Mouse (Mus musculus) spleen, adult 12 weeks (tissue): ENCODE data around the gene Actr2.
"Not testable (repeated sequence)": the region's sequence is repeated elsewhere in the genome, so short reads cannot be mapped to it uniquely, and the experiment has no call there.

ENCODE experiments used
- DNase-seq: peaks from one replicate; pipeline ENCODE4 v3.0.0; 2022; ENCODE audit warnings: low spot score

The Actr2 gene

DNA sequence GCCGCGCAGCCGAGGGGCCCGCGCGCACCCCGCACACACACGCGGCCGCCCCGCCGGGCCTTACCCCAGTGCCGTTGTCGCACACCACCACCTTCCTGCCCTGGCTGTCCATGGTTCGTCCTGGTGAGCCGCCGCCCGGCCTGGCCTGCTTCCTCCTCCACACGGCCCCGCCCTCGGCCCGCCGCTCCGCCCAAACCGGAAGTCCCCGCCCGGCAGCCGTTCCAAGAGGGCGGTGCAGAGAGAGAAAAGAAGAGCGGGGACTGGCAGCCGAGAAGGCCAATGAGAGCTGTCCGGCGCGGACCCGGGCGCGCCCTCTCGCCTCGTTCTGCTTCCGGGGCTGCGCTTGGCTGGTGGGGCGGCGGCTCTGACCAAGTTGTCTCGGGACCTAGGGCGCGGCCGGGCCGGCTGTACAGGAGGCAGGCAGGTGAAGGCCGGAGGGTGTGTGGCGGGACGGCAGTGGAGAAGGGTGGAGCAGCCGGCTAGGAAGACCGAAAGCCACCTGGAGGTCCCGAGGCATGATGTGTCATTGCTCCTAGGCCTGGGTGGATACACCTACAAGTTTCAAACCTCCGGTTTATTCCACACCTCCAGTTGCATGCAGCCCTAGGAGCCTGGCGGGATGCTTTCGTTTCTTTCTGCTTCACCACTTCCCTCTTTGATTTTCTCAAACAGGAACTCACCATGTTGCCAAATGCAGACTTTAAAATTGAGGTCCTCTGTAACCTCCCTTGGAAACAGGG lies at the start of gene Actr2:
Actr2 (minus strand) TSS at position 173 of the 740 bp plus-strand sequence.
- DNase-seq: peak; percentile 99

DNA sequence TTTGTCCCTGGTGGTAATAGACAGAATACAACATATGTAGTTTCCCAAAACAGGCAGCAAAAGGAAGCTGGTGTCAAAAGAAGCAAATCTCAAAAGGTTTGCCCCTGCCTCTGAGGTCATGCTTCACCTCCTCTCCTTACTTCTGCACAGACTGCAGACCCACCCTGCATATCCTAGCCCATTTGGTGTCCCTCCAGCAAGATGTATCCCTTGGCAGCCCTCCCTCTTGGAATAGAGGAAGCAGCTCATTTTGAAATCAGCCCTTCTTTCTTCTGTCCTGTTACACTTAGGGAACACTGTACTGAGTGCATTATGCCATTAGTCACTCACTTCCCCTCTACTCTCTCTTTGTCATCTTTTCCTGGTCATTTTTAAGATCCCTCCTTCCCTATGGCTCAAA lies 46.2 kb upstream of the Actr2 start:
- no peak for DNase-seq

DNA sequence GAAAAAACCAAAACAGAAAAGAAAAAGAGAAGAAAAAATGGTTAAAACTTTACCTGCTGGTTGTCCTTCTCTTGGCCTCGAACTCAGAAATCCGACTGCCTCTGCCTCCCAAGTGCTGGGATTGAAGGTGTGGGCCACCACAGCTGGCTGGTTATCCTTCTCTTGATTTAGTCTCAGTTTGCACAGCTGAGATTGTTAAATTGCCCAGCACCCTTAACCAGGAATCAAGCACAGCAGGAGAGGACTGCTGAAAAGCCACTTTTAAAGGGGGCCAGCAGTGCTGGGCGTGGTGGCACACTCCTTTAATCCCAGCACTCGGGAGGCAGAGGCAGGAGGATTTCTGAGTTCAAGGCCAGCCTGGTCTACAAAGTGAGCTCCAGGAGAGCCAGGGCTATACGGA lies 40.8 kb upstream of the Actr2 start:
- DNase-seq: not testable (repeated sequence)

DNA sequence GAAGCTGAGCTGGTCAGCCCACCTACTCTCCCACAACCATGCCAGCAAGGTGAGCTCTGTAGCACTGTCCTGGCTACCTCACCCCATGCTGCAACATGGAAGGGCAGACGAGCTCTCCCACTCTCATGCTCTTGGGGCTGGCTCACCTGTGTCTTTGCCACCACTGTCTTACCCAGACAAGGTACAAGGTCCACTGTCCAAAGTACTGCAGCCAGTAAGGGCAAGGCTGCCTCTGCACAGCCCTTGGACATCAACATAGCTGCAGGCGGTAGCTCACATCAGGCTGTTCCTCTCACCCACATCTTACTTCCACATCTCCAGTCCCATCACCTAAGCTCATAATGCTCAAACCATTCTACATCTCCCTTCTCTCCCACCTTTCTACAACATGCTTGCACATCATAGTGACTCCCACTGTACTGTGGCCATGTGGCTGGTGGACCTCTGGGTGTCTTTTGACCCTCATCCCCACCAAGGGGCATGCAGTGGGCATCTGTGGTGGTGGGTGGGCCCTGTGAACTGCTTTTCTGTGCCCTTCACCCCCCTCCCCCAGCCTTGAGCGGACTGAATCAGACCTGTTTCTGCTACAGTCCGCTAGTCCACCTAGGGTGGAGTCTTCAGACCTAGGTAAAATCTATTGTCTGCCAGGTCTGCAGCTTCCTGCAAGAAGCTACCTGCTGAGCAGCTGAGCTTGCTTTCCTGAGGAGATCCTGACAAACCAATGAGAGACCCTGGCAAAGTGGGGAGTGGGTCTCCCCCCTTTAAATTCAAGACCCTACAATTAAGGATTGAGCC lies 39.6 kb upstream of the Actr2 start:
- DNase-seq: no peak

DNA sequence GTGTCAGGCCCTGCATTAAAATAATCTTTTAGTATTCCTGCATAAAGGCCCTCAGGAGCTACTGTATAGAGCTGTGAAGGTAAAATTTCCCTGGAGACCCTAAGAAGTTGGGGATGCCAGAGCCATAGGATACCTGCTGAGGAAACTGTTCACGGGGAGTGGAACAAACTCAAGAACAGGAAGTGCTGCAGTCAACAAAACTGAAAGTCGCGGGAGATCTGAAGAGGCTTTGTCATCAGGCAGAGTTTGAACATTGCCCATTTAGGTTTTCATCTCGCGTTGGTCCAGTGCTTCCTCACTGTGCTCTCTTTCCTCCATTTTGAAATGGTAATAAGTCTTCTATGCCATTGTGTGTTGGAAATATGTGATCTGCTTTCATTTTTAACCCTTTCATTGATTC lies 38.6 kb upstream of the Actr2 start:
- no peak for DNase-seq

DNA sequence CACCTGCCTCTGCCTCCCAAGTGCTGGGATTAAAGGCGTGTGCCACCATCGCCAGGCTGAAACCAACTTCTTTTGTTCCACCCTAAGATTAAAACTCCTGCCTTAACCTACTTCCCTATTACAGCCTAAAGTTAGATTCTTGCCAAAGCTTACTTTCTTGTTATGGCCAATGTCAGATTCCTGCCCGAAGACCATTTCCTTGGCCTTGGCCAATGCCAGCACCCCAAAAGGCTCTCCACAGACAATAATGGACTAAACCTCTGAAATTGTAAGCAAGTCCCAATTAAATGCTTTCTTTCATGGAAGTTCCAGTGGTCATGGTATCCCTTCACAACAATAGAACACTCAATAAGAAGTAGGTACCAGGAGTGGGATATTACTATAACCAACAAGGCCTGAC lies 37.2 kb upstream of the Actr2 start:
- DNase-seq: no peak

DNA sequence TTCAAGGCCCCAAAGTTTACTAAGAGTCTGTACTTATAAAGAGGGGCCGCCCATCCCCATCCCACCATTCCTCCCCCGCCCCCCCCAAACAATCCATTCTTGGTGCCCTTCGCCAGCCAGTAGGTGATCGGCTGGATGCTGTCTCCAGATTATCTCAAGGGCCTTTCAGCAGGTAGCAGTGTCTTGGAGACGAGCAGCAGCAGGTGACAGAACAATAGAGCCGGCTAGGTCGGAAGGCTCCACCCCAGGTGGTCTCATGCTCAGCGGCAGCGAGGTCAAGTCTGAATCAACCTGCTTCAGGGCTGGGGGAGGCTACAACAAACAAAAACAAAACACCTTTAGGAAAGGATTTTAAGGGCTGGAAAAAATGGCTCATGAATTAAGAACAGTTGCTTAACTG lies 32.7 kb upstream of the Actr2 start:
- DNase-seq: no peak

DNA sequence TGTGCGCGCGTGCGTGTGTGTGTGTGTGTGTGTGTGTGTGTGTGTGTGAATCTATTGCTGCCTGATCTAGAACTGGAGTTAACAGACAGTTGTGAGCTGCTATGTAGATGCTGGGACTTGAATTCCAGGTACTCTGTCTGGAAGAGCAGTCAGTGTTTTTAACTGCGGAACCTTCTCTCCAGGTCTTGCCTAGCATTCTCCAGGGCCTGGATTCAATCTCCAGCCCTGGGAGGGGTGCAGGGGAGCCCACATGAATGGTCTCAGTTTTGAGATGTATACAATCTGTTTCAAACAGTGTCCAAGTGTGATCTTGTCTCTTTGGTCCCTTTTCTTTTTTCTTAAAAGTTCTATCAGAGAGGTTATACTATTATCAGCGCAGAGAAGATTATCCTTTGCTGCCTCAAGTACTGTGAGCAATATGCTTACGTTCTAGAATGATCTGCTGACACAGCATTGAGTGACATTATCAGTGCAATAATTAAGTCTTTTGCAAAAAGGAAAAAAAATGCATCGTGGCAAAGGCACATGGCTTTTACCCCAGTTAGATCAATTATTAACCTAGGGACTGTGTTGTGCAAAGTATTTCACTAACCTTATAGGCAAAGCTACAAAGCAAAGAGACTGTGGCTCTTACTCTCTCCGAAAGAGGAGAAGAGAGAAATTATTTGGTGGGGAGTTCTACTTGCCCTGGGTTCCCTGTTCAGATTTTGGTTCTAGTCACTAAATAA lies 32.0 kb upstream of the Actr2 start:
- no peak for DNase-seq

DNA sequence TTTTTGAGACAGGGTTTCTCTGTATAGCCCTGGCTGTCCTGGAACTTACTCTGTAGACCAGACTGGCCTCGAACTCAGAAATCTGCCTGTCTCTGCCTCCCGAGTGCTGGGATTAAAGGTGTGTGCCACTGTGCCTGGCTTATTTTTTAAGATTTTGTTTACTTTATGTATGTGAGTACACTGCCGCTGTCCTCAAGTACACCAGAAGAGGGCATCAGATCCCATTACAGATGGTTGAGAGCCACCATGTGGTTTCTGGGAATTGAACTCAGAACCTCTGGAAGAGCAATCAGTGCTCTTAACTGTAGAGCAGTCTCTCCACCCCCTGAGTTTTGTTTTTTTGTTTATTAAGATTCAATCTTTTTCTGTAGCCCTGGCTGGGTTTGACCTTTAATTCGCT lies 31.0 kb upstream of the Actr2 start:
- DNase-seq: not testable (repeated sequence)

DNA sequence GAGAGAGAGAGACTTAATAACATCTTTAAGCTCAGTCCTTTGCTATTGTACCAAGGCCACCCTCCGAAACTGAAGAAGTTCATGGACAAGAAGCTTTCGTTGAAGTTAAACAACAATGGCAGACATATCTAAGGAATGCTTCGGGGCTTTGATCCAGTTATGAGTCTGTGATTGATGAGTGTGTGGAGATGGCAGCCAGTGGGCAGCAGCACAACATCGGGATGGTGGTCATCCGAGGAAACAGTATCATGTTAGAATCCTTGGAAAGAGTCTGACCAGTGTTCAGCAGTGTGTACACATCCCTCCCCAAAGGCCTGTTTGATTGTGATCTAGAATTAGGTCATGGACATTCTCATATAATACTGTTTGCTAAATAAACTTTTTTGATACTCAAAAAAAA lies 29.8 kb upstream of the Actr2 start:
- no peak for DNase-seq

DNA sequence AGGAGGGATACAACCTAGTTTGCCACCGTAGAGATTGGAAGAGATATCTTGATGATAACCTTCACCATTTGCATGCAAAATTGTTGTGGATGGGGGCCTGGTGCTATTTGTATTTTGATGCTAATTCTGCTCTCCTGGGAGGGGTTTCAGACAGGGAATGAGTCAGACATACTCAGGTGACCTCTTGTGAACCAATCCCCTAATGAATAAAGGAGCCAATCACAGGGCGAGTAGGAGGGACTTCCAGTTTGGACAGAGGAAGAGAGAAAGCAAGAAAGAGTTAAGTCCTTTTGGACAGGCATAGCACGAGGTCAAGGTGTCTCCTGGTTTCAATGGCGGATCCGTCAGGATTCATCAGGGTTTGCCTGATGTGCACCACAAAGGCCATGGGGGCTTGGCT lies 27.6 kb upstream of the Actr2 start:
- no peak for DNase-seq

DNA sequence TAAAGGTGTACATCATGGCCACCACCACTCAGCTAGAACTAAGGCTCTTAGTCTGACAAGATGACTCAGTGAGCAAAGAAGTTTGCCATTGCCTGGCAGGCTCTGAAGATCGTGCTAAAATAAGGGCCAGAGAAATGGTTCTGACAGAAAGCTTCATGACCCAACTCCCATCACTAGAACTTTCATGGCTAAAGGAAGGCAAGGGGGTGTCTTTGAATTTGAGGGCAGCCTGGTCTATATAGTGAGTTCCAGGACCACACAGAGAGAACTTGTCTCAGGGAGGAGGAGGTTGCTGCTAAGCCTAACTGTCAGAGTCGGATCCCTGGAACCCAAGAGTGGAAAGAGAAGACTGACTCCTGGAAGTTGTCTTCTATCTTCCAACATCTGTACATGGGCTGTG lies 27.0 kb upstream of the Actr2 start:
- no peak for DNase-seq

DNA sequence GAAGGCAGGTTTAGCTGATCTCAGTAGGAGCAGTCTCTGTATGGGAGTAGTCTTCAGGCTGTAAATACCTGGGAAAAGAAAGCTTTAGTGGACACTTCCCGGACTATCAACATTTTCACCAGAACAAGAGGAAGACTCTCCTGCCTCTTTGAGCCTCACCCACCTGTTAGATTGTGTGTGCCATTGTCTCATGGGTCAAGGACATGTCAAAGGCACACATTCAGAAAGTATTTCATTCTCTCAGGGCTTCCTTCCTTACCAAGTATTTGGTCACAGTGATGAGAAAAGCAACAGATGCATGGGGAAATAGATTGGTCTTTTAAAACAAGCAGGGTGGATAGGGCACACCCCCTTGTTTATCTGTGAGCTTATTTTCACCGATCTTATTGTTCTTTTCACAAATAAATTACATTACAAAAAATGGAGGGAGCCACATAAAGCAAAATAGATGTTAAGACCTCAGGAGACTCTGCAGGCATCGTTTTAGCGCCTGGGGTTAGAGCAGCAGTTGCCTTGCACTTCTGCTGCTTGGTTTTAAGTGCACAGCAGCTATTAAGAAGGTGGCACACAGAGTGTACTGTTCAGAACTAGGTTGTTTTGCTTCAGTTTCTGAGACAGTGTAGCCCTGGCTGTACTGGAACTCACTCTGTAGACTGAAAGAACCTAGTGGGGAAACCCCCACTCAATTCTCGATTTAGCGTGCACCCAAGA lies 25.9 kb upstream of the Actr2 start:
- no peak for DNase-seq

DNA sequence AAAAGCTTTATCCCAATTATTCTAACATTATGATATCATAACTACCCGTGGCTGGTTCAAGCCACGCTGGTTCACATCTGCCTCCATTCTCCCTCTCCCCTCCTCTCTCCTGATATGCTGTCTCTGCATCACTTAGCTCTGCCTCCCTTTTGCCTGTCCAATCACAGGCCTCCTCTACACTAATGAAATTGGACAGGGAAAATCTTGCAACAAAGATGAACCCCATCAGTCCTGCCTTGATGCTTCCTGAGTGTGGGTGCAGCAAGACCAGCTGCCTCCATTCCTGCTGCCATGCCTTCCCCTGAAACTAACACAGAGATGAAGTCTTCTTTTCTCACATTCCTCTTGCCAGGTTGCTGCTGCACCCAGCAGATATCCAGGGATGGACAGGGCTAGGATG lies 25.2 kb upstream of the Actr2 start:
- DNase-seq: no peak

DNA sequence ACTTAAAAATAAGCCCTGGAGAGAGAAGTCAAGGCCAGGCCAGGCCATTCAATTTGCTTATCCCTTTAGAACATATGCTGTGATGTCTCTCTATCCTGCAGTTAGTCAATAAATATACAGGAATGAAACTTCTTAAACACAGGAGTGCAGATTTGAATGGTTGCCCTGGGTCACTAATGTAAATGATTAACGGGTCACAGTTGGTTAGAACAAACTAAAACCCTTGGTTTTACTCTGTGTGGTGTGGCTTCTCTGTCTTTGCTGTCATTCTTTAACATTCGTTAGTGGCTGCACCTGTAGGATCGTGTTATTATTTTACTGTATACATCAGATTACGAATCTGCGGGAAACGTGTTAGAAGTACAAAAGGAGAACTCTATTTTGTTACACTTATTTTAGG lies 23.6 kb upstream of the Actr2 start:
- DNase-seq: no peak

DNA sequence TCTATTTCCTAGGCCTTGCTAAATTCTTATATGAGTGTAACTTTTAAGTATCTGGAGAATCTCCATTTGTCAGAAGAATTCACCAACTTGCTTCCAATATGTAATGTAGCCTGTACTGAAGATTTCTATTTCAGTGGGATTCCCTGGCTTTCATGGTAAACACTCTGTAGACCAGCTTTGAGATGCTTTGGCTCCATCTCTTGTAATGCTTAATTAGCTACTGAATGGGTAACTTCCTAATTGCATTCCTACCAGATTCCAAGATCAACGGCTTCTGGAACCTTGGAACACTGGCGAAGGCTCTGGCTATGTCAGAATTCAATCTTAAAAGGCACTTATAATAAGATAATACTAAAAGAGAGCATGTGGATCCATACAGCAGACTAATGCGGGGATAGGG lies 22.2 kb upstream of the Actr2 start:
- DNase-seq: not testable (repeated sequence)

DNA sequence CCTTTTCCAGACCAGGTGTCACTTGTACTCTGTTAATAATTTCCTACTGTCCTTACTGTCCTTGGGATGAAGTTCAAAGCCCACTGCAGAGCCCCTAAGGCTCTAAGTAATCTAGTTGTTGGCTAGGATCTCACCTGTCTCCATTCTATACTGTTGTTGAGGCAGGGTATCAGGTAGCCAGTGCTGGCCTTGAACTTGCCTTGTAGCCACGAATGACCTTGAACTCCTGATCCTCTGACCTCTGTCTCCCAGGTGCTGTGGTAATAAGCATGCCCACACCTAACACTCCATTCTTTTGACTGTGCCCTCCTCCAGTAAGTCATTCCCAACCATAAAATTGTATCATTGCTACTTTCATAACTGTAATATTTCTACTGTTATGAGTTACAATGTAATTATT lies 21.0 kb upstream of the Actr2 start:
- DNase-seq: no peak

DNA sequence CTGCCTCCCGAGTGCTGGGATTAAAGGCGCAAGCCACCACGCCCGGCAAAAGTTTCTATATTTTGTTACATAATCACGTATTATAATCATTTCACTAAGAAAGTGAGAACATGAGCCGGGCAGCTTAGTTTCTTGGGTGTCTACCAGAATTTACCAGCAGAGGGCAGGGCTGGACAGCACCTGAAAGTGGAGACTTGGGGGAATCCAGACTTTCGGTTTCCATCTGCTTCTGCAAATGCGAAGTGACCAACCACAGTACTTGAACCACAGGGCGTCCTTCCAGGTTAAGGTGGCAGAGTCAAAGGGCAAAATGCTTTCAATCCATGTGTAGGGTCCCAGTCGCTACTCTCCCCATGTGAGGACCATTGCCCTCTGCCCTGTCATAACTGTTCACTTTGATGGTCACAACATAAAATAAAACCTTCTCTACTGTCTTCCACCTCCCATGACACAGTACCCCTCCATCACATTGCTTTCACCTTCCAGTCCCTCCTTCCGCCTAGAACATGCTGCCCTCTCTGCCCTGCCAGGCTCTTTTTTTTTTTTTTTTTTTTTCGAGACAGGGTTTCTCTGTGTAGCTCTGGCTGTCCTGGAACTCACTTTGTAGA lies 20.3 kb upstream of the Actr2 start:
- peak; percentile 61 for DNase-seq

DNA sequence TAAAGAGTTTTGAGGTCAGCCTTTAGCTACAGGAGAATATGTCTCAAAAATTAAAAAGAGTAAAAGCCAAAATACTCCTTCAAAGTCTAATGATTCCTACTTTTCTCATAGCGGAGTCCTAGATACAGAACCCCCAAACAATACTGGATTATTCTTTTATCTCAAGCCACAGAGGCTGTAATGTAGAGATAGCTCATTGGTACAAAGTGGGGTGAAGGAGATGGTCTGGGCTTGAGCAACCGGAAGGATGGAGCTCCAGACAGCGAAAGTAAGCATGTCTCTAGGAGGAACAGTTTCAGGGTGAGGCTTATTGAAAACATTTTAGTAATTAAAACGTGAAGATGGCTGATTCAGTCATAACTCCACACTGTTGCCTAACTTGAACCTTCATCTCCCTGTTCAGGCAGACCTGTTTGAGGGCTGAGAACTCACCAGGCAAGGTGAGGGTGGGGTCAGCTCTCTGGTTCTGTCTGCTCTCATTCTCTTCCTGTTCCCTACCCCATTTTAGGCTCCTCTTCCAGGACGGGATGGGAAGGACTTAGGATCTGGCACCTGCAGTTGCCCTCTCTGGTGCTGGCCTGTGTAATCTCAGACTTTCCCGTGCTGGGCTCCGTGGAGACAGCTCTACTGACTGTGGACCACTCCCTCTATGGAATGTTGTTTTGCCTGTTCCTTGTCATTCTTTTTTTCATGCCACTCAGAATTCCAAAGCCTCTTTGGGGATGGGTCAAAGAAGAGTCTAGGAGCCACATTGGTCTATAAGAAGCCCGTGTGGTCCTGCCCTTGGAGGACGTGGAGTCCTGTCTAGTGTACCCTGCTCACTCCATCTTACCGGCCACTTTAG lies 14.2 kb upstream of the Actr2 start:
- DNase-seq: no peak

DNA sequence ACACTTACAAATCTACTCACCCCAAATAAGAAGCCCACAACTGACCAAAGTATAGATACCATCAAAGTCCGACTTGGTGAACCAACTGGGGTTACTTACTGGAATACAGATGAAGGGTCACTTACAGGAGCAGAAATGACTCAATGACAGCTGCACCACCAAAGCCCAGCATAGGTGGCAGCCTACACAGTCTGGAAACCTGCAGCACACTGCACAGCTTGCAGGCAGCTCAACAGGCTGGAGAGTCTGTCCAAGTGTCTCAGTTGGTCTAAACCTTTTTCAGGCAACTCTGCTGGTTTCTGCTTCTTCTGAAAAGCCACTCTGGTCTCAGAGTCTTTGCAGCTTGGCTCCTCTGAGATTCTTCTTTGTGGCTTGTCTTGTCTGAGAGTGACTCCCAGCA lies 12.7 kb upstream of the Actr2 start:
- no peak for DNase-seq

DNA sequence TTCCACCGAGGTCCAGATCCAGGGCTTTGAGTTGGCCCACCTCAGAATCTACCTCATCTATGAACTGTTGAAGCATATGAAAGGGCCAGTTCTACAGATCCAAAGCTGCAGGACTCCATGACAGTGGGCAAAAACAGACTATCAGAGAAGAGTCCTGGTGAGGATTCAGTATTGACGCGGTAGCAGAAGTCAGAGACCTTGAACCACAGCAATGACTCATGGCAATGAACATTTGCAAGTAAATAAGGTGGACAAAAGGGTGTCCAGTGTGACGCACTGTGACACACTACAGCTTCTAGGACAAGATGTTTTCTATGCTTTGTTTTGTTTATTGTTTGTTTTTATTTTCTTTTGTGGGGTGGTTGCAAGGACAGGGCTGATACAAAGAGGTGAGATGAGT lies 4.0 kb upstream of the Actr2 start:
- no peak for DNase-seq
